Mouse (Mus musculus): Measurements from ENCODE around the gene Sec24c.

The Sec24c gene

DNA sequence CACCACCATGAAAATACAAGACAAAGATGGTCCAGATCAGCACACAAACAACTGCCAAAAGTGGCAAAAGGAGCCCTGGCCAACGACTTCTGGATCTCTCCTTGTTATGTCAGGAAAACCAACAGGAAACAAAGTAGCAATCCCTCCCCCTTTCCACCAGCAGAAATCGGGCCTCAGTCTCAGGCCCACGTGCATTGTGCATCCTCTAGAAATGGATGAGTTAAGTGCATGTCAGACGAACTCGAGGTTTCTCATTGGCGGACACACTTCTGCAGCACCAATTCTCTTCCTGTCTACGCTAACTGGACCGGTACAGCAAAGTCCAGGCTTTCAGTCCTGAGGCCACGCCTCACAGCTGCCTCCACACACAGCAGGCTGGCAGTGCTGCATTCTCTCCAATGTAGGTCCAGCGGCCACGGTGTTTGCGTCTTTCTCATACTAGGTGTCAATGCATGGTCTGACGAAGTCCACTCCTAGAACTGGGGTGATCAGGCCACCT, 61.8 kb downstream of the Sec24c start:
- no peak for DNase-seq

GRCm38 (mm10) chr14:20737306-20737705, 63.2 kb downstream of the Sec24c start:
- DNase-seq: peak; percentile 55 to 66

- DNase-seq: no peak
Measured at GRCm38 (mm10) chr14:20738511-20738910, 64.4 kb downstream of the Sec24c start.

DNA sequence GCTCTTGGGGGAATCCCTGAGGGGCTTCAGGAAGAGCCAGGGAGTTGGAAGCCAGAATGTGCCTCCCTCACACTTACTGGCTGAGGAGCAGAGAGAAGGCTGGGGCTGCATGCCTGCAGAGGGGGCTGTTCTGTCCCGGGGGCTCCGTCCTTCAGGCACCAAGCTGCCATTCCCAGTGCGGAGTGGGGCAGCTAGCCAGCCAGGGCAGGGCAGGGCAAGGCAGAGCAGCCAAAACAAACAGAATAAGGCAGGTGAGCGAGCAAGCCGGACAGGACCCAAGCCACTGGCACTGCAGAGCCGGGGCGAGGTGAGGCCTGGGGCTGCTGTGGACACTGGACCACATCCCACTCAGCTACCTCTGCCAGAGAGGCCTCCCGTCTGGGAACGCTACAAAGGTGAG, 67.2 kb downstream of the Sec24c start:
- no peak for DNase-seq

GRCm38 (mm10) chr14:20743614-20744013, 69.5 kb downstream of the Sec24c start:
- no peak for DNase-seq

Measured in cerebellum, postnatal 36 days (tissue).